In genomic region chr15:38602187-38602870, GRCm38 (mm10) we compare ENCODE assay signal across 8 mouse cellular contexts.
A peak's percentile ranks its signal among the peaks of the same experiment; 100 is the strongest.
DNase-seq lines count a peak whose midpoint lies in the region; TF ChIP-seq lines count a peak whose summit lies in the region.

No protein-coding gene starts in this region.

- dilution Hi-C loops in CH12.LX (cut with MboI; ENCODE audit: extremely low pct_ligation_motif_present, extremely low pct_unique_long_range_greater_than_20kb, low sequenced_read_pairs) = no loop called here

- peaks cover 3 to 42% of the 10 kb centered on the region in 2 experiments for H3K4me1 ChIP-seq in CH12.LX (ENCODE audit: control insufficient read depth in 1 of 2, insufficient read depth in 2 of 2)

- H3K9me3 ChIP-seq in CH12.LX (replicated peaks; ENCODE audit: low read length) = peaks cover 2% of the 10 kb centered on the region

- in situ Hi-C loops in CH12.LX (cut with MboI; ENCODE audit: low pct_ligation_motif_present, low pct_unique_long_range_greater_than_20kb, low sequenced_read_pairs) = loop anchor here (10.0 kb wide), 1 partner anchor 318 kb away; no protein-coding TSS in a partner anchor

- no peaks in the 10 kb centered on the region for H3K79me2 ChIP-seq in CH12.LX (replicated peaks; ENCODE audit: control insufficient read depth, extremely low read depth, insufficient read depth, poor library complexity, severe bottlenecking)

- TF ChIP-seq POLR2A in CH12.LX (IDR thresholded peaks at IDR 0.05; ENCODE audit: low read depth, low read length) = no peak; the same call in 1 of the 2 replicates

- TF ChIP-seq CTCF in CH12.LX (conservative IDR thresholded peaks at IDR 0.05 in 1 of 2, IDR thresholded peaks at IDR 0.05 in 1 of 2; ENCODE audit: low read depth in 2 of 2, low read length in 2 of 2) = no peak

- no peaks in the 10 kb centered on the region for H3K27me3 ChIP-seq in CH12.LX (replicated peaks)

- peak overlapping the region; percentile 98 for H3K4me2 ChIP-seq in CH12.LX (ENCODE audit: insufficient read depth, low read depth, poor library complexity, severe bottlenecking)

- H3K4me3 ChIP-seq in CH12.LX (replicated peaks in 1 of 3; ENCODE audit: low read depth in 2 of 3, low read length in 2 of 3, poor library complexity in 1 of 3) = peak overlapping the region; percentile 4 to 41 (median 41)

- peak; percentile 68 for TF ChIP-seq EP300 in CH12.LX (IDR thresholded peaks at IDR 0.05; ENCODE audit: low read length)

- TF ChIP-seq RAD21 in CH12.LX (IDR thresholded peaks at IDR 0.05; ENCODE audit: low read depth, low read length) = no peak; the same call in 1 of the 2 replicates

- no peaks in the 10 kb centered on the region for H3K36me3 ChIP-seq in CH12.LX (replicated peaks in 1 of 2; ENCODE audit: control insufficient read depth in 1 of 2, insufficient read depth in 1 of 2, low read length in 1 of 2)

- H3K9ac ChIP-seq in CH12.LX (ENCODE audit: insufficient read depth, low read depth) = peak overlapping the region; percentile 24

- H3K27ac ChIP-seq in CH12.LX (ENCODE audit: insufficient read depth, low read depth) = peak overlapping the region; percentile 74

- DNase-seq in adrenal gland, adult (ENCODE audit: inconsistent age in 2 of 2, low spot score in 1 of 2) = peak; percentile 13 to 33
- DNase-seq in adrenal gland, postnatal 25 days = no peak
- peak; percentile 89 for DNase-seq in CH12.LX (ENCODE audit: extremely low read depth)
- peak; percentile 97 for DNase-seq in heart, adult 11 months
- DNase-seq in left cerebral cortex, adult 11 months (ENCODE audit: low spot score) = peak; percentile 68
- DNase-seq in naive thymus-derived CD4-positive, alpha-beta T cell, adult 2 months (ENCODE audit: low read depth) = peak; percentile 83
- DNase-seq in thymus, postnatal 25 days = peak; percentile 72
- no peak for DNase-seq in cerebellum, adult 11 months

TF ChIP-seq in CH12.LX, 34 proteins besides CTCF, POLR2A, EP300 and RAD21:
- TF ChIP-seq MAZ (IDR thresholded peaks at IDR 0.05; ENCODE audit: low read depth, low read length) (no peak), MXI1 (IDR thresholded peaks at IDR 0.05; ENCODE audit: low read depth, low read length) (peak; percentile 82), E2F4 (IDR thresholded peaks at IDR 0.05; ENCODE audit: insufficient replicate concordance, low read depth, low read length) (no peak), SIN3A (IDR thresholded peaks at IDR 0.05; ENCODE audit: low read length) (peak; percentile 72), TCF12 (IDR thresholded peaks at IDR 0.05; ENCODE audit: low read depth, low read length) (peak; percentile 70), USF1 (IDR thresholded peaks at IDR 0.05; ENCODE audit: low read depth, low read length) (no peak), ZKSCAN1 (IDR thresholded peaks at IDR 0.05; ENCODE audit: borderline replicate concordance, low read depth, low read length) (no peak), MYC (IDR thresholded peaks at IDR 0.05; ENCODE audit: low read depth, low read length) (peak; percentile 29; the same call in 1 of the 2 replicates), ETS1 (conservative IDR thresholded peaks at IDR 0.05; ENCODE audit: low read depth, low read length) (peak; percentile 69), BHLHE40 (IDR thresholded peaks at IDR 0.05; ENCODE audit: low read depth, low read length) (peak; percentile 91), RCOR1 (conservative IDR thresholded peaks at IDR 0.05; ENCODE audit: low read depth, low read length) (no peak), UBTF (IDR thresholded peaks at IDR 0.05; ENCODE audit: low read depth, low read length) (no peak), JUND (conservative IDR thresholded peaks at IDR 0.05; ENCODE audit: low read depth, low read length) (no peak), TBP (conservative IDR thresholded peaks at IDR 0.05; ENCODE audit: low read depth, low read length) (peak; percentile 76; the same call in 1 of the 2 replicates), SMC3 (IDR thresholded peaks at IDR 0.05; ENCODE audit: low read depth, low read length) (no peak), NELFE (IDR thresholded peaks at IDR 0.05; ENCODE audit: low read depth, low read length) (peak; percentile 61; the same call in 1 of the 2 replicates), IRF4 (IDR thresholded peaks at IDR 0.05; ENCODE audit: low read depth, low read length) (peak; percentile 84), USF2 (conservative IDR thresholded peaks at IDR 0.05; ENCODE audit: low read depth, low read length) (no peak), POLR2AphosphoS2 (IDR thresholded peaks at IDR 0.05; ENCODE audit: low read depth, low read length) (no peak), JUN (IDR thresholded peaks at IDR 0.05; ENCODE audit: insufficient read depth, low read depth, low read length) (no peak), MAX (IDR thresholded peaks at IDR 0.05; ENCODE audit: low read length) (0 out of 2 replicates have a peak, but pooled peaks have one; percentile 50), CHD2 (IDR thresholded peaks at IDR 0.05; ENCODE audit: low read length) (0 out of 2 replicates have a peak, but pooled peaks have one; percentile 27), MEF2A (IDR thresholded peaks at IDR 0.05; ENCODE audit: borderline replicate concordance, low read depth, low read length) (0 out of 2 replicates have a peak, but pooled peaks have one; percentile 42), ELF1 (IDR thresholded peaks at IDR 0.05; ENCODE audit: low read depth, low read length) (peak; percentile 43; the same call in 1 of the 2 replicates)
TF ChIP-seq in CH12.LX: peak in this region for 13.

Comparison
In these comparisons a context has a peak if more than half of its experiments do, and no peak if none do; other contexts are left out.
1. DNase-seq: peak in adrenal gland, adult (2 of 2), CH12.LX (single experiment), heart, adult 11 months (single experiment), left cerebral cortex, adult 11 months (single experiment), naive thymus-derived CD4-positive, alpha-beta T cell, adult 2 months (single experiment) and thymus, postnatal 25 days (single experiment); none in adrenal gland, postnatal 25 days (single experiment) and cerebellum, adult 11 months (single experiment).